Mouse (Mus musculus) CH12.LX (cell line): ENCODE results near the gene Slc6a18.

Experiments used
- NRF1 ChIP-seq: IDR thresholded peaks from 2 replicates; pipeline ENCODE4 v1.6.1; 2014; ENCODE audit warnings: low read depth, mild to moderate bottlenecking, inconsistent platforms, low read length, improper control_type of control experiment, moderate library complexity
- TCF12 ChIP-seq: IDR thresholded peaks from 2 replicates; pipeline ENCODE4 v1.6.1; 2014; ENCODE audit warnings: low read depth, mild to moderate bottlenecking, inconsistent platforms, low read length, improper control_type of control experiment
- ZKSCAN1 ChIP-seq: IDR thresholded peaks from 2 replicates; pipeline ENCODE4 v1.6.1; 2012; ENCODE audit warnings: low read depth, inconsistent platforms, low read length, improper control_type of control experiment, borderline replicate concordance

DNA sequence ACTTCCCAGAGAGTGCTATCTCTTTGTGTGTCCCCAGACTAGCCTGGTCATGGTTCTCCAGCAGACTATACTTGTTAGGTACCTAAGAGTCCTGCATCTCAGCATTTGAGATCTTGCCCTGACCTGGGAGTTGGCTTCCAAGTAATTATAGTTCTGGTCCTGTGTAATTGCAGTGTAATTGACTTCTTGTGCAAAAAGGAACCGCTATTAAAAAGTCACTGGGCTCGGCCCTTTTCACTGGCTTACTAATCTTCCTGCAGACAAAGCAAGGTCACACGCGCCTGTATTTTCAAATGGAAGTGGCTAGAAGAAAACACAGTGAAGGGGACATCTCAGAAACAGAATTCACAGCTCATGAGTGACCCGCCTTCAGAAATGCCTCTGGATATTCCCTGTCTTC lies 34.0 kb upstream of the Slc6a18 start:
- TF ChIP-seq TCF12 (no peak), ZKSCAN1 (no peak), NRF1 (no peak)
